Mouse (Mus musculus) cerebellum, adult 9-11 months (tissue): Measurements from ENCODE around the gene Birc6.

Experiments used
- DNase-seq: peaks from one replicate; pipeline ENCODE4 v3.0.0; 2022

Birc6 gene

GRCm38 (mm10) chr17:74527729-74528607 lies at the start of gene Birc6:
TSS of gene Birc6 (plus strand) at chr17:74528295.
- DNase-seq = peak; percentile 100

- DNase-seq = no peak
These were observed 47.6 kb upstream of the Birc6 start for GRCm38 (mm10) chr17:74480361-74481069.

GRCm38 (mm10) chr17:74489024-74489900 lies 38.8 kb upstream of the Birc6 start, which contains the start of gene Yipf4:
TSS of gene Yipf4 (plus strand) at chr17:74489493.
- DNase-seq = peak; percentile 96

GRCm38 (mm10) chr17:74489901-74490220 lies 38.2 kb upstream of the Birc6 start:
- DNase-seq = no peak

- DNase-seq = no peak
These were observed 36.5 kb upstream of the Birc6 start for GRCm38 (mm10) chr17:74491565-74491964.

GRCm38 (mm10) chr17:74500204-74500603 lies 27.9 kb upstream of the Birc6 start:
- DNase-seq = no peak

- DNase-seq = no peak
These were observed 27.0 kb upstream of the Birc6 start for GRCm38 (mm10) chr17:74501085-74501484.

- DNase-seq = no peak
These were observed 20.2 kb upstream of the Birc6 start for GRCm38 (mm10) chr17:74507934-74508333.

GRCm38 (mm10) chr17:74508600-74508999 lies 19.5 kb upstream of the Birc6 start:
- DNase-seq = no peak

GRCm38 (mm10) chr17:74512308-74512707 lies 15.8 kb upstream of the Birc6 start:
- no peak for DNase-seq

GRCm38 (mm10) chr17:74522797-74523723 lies 5.0 kb upstream of the Birc6 start:
- no peak for DNase-seq

GRCm38 (mm10) chr17:74526117-74526516 lies 2.0 kb upstream of the Birc6 start:
- DNase-seq = no peak

GRCm38 (mm10) chr17:74526806-74527653 lies 1.1 kb upstream of the Birc6 start:
- DNase-seq = peak; percentile 38

- peak; percentile 75 for DNase-seq
These were observed 795 bp downstream of the Birc6 start for GRCm38 (mm10) chr17:74528648-74529532.

- peak; percentile 21 for DNase-seq
These were observed 1.4 kb downstream of the Birc6 start for GRCm38 (mm10) chr17:74529533-74529824.

GRCm38 (mm10) chr17:74534971-74535370 lies 6.9 kb downstream of the Birc6 start:
- no peak for DNase-seq

GRCm38 (mm10) chr17:74537526-74537925 lies 9.4 kb downstream of the Birc6 start:
- DNase-seq = no peak

- DNase-seq = no peak
These were observed 15.5 kb downstream of the Birc6 start for GRCm38 (mm10) chr17:74543615-74544014.

GRCm38 (mm10) chr17:74554118-74554517 lies 26.0 kb downstream of the Birc6 start:
- no peak for DNase-seq

GRCm38 (mm10) chr17:74559891-74560290 lies 31.8 kb downstream of the Birc6 start:
- peak; percentile 38 for DNase-seq
